Mouse (Mus musculus) bone marrow macrophage, adult 2 months (primary cell): Measurements from ENCODE around the gene Ecd.

ENCODE experiments used
- CTCF ChIP-seq: IDR thresholded peaks from 2 replicates; pipeline ENCODE4 v1.5.1; 2012; ENCODE audit warnings: low read depth, mild to moderate bottlenecking, low read length, moderate library complexity
- POLR2A ChIP-seq: IDR thresholded peaks from 2 replicates; pipeline ENCODE4 v1.6.1; 2012; ENCODE audit warnings: mild to moderate bottlenecking, low read depth, low read length, borderline replicate concordance

- TF ChIP-seq CTCF: no peak
- no peak for TF ChIP-seq POLR2A
Observed at GRCm38 (mm10) chr14:20379087-20379640, 31.2 kb upstream of the Ecd start.
